Mouse (Mus musculus) liver, embryonic 14.5 days (tissue): ENCODE results near the gene Rftn1.

Experiments used
- CTCF ChIP-seq: IDR thresholded peaks from 2 replicates; pipeline ENCODE4 v1.5.1; 2016; ENCODE audit warnings: antibody characterized with exemption, low read depth, control low read depth
- EP300 ChIP-seq: IDR thresholded peaks from 2 replicates; pipeline ENCODE4 v1.6.1; 2016; ENCODE audit warnings: antibody characterized with exemption, low read depth

GRCm38 (mm10) chr17:50088054-50088453 lies 102.4 kb downstream of the Rftn1 start:
- no peak for TF ChIP-seq CTCF
- no peak for TF ChIP-seq EP300
